Mouse (Mus musculus) embryo, embryonic 11.5 days (tissue): Measurements from ENCODE around the gene Olfr985.

Source experiments
- DNase-seq: peaks from one replicate; pipeline ENCODE4 v3.0.0-alpha.2; 2012; ENCODE audit warnings: low read depth, low spot score

The Olfr985 gene

GRCm38 (mm10) chr9:40130084-40130483 lies at the start of gene Olfr985:
Gene Olfr985 (minus strand): TSS chr9:40130184.
- no peak for DNase-seq

- no peak for DNase-seq
Observed at GRCm38 (mm10) chr9:40177017-40177416, 47.0 kb upstream of the Olfr985 start.

- no peak for DNase-seq
Observed at GRCm38 (mm10) chr9:40166446-40166845, 36.5 kb upstream of the Olfr985 start.

- no peak for DNase-seq
Observed at GRCm38 (mm10) chr9:40155118-40155644, 25.2 kb upstream of the Olfr985 start.

- no peak for DNase-seq
Observed at GRCm38 (mm10) chr9:40141544-40141943, 11.6 kb upstream of the Olfr985 start.

- DNase-seq = no peak
Observed at GRCm38 (mm10) chr9:40139484-40139883, 9.5 kb upstream of the Olfr985 start.

GRCm38 (mm10) chr9:40136987-40137688 lies 7.2 kb upstream of the Olfr985 start:
- DNase-seq = no peak

GRCm38 (mm10) chr9:40130556-40130955 lies 572 bp upstream of the Olfr985 start:
- no peak for DNase-seq

- DNase-seq = no peak
Observed at GRCm38 (mm10) chr9:40117287-40117659, 12.7 kb downstream of the Olfr985 start.

- DNase-seq = no peak
Observed at GRCm38 (mm10) chr9:40116645-40117286, 13.2 kb downstream of the Olfr985 start.

GRCm38 (mm10) chr9:40114106-40114505 lies 15.9 kb downstream of the Olfr985 start, which contains the start of gene Olfr984:
Gene Olfr984 (minus strand): TSS chr9:40114206.
- no peak for DNase-seq

GRCm38 (mm10) chr9:40094769-40095168 lies 35.2 kb downstream of the Olfr985 start:
- DNase-seq = no peak

GRCm38 (mm10) chr9:40093495-40093894 lies 36.5 kb downstream of the Olfr985 start, which contains the start of gene Olfr983:
Gene Olfr983 (minus strand): TSS chr9:40093595.
- no peak for DNase-seq
